Mouse (Mus musculus) layer of hippocampus, adult 8-10 months (tissue): ENCODE data around the gene Gm11437. TPM values are rescaled to one million over a fixed set of nuclear protein-coding genes. Genes with fewer than 3 reads are reported as not detected.
A peak's percentile ranks its signal among the peaks of the same experiment; 100 is the strongest.

Experiments used
- DNase-seq, 2 experiments: peaks; one replicate each; pipeline ENCODE4 v3.0.0; 2022; ENCODE audit warnings: low spot score in 2 of 2
- total RNA-seq, 4 experiments: library from RNA; stranded (reverse); gene quantifications; 2 replicates each; pipeline ENCODE4 v1.2.4; 2022

The Gm11437 gene
- not detected for total RNA-seq

DNA sequence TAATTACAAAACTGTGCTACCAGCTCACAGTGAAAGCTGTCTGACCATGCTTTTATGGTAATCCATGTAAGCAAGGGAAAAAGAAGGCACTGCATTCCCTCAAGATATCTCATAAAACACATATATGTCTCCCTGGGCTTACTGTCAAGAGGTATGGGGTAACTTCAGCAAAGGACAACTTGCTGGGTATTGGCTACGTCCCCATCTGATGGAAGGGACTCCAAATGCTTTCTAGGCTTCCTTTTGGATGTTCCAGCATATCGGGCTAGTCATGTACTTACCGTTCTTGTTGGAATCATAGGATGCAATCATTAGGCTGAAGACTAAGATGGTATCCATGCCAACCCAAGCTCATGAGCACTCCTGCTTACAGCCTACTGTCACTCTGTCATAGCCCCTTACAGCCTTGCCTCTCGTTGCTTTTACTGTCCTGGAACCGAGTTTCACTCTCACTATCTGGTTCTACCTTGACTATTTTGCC is at the start of gene Gm11437:
Gene Gm11437 (minus strand): TSS at position 431 of the 481 bp plus-strand sequence.
- no peak for DNase-seq

DNA sequence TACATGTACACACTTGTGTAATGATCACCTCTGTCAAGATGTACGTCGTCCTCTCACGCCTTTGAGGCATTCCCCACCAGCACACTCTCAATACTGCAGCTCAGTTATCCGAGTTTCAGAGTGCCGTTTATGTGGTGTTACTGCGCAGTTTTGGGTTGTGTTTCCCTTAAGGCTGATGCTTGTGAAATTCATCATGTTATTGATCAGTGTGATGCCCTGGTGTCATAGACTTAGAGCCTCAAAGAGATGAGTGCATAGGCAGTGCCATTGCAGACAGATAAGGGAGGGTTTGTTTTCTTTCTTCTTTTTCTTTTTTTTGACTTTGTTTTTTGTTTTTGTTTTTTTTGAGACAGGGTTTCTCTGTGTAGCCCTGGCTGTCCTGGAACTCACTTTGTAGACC is 43.6 kb upstream of the Gm11437 start:
- no peak for DNase-seq

- no peak for DNase-seq
Observed at GRCm38 (mm10) chr11:84205776-84206175, 38.5 kb upstream of the Gm11437 start.

GRCm38 (mm10) chr11:84197607-84198402 is 30.5 kb upstream of the Gm11437 start:
- DNase-seq, result no peak

DNA sequence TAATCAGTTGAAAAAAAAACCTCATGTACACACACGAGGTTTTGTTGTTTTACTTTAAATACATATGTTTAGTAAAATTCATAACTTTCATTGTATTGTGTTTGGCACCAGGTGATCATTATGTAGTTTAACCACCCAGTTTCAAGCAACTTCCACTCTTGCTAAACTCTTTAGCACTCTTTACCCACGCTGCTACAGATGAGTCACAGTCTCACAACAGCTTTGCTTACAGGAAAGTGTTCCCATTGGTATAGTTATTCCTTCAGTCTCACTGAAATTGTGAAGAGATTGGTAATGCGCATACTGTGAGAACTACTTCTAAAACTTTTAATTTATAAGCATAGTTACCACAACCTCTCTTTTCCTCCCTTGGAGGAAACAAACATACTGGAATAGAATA is 27.5 kb upstream of the Gm11437 start:
- DNase-seq, result no peak

DNA sequence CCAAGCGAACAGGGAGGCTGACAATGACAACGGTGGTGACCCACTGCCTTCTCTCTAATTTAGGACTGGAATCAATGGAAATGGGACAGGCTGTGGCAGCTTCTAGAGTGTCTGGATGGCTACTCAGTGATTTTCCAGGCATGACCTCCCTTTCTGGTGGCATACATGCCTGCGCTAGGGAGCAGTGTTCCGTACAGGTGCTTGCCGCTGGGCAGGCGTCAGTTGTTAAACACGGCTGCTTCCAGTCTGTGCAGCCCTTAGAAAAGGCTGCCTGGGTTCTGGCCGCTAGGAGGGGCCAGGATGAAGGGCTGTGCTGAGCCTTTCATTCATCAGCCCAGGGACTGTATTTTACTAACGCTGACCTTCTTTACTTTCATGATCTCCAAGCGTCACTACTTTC is 26.0 kb upstream of the Gm11437 start:
- DNase-seq, result no peak

- DNase-seq, result no peak
Observed at GRCm38 (mm10) chr11:84190581-84191233, 23.4 kb upstream of the Gm11437 start.

- no peak for DNase-seq
Observed at GRCm38 (mm10) chr11:84188530-84188929, 21.3 kb upstream of the Gm11437 start.

DNA sequence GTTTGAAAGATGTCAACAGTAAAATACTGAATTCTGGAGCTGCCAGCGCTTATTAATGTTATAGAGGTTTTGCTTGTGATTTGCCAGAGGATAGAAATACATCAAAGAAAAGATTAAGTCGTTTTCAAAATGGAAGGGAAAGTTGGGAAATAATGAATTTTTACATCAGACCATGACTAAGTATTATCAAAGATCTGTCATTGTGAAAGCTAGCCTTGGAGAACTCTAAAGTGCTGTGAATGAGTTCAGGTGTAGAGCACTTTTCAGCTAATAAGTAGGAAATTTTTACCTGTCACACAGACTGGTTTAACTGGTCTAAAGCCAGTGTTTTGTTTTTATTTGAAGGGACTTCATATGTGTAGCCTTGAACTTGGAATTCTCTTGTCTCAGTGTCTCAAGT is 14.0 kb upstream of the Gm11437 start:
- DNase-seq, result no peak

- peak; percentile 64 to 67 for DNase-seq
Observed at GRCm38 (mm10) chr11:84179954-84180598, 12.8 kb upstream of the Gm11437 start.

GRCm38 (mm10) chr11:84179226-84179953 is 12.1 kb upstream of the Gm11437 start:
- DNase-seq, result peak; percentile 91 to 92

- DNase-seq, result no peak
Observed at GRCm38 (mm10) chr11:84178571-84178970, 11.3 kb upstream of the Gm11437 start.

GRCm38 (mm10) chr11:84172539-84173435 is 5.5 kb upstream of the Gm11437 start:
- no peak for DNase-seq

- peak; percentile 27 to 52 for DNase-seq
Observed at GRCm38 (mm10) chr11:84168701-84169288, 1.5 kb upstream of the Gm11437 start.

DNA sequence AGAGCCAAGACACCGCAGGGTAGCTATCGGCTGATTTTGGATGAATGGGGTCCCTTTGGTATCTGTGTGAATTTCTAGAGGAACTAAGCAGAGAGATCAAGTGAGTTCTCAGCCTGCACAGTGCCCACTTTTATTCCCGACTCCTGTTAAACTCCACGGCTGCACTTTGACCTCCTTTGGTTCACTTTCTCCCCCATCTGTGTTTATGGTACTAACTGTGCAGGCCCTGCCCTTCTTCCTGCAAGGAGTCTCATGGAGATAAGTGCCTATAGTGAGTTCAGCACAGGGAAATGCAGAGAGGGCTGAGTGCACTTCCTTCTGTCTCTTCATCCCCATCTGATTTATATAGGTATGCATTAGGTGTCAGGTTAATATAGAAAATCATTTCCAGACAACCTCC is 2.7 kb downstream of the Gm11437 start:
- DNase-seq, result no peak

- DNase-seq, result no peak
Observed at GRCm38 (mm10) chr11:84164123-84164522, 3.2 kb downstream of the Gm11437 start.

DNA sequence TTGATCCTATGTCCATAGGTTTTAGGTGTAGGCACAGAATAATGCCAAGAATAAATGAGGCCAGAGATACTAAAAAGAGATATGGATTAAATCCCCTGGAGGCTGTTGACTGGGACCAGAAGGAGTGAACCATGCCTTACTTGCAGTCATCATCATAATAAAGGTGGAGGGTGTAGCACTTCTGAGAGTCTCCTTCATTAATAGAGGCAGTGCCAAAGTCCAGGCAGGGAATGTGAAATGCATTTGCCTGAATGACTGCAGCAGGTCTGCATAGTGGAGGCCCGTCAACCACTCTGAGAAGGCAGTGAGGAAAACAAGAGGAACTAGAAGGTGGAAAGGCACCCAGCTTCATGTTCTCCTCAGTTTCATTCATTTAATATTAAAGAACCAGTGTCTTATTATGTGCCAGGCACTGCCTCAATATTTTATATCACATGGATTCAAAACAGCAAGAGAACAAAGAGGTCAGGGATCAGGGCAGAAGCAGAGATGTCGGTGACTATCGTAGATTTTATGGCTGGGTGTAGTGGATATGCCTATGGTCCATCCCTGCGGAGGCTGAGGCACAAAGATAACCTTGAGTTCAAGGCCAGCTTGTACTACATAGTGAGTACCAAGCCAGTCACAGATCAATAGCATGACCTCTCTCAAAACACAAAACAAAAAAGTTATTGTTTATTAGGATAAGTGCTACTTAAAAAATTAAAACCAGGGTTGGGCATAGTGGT is 10.6 kb downstream of the Gm11437 start:
- no peak for DNase-seq

DNA sequence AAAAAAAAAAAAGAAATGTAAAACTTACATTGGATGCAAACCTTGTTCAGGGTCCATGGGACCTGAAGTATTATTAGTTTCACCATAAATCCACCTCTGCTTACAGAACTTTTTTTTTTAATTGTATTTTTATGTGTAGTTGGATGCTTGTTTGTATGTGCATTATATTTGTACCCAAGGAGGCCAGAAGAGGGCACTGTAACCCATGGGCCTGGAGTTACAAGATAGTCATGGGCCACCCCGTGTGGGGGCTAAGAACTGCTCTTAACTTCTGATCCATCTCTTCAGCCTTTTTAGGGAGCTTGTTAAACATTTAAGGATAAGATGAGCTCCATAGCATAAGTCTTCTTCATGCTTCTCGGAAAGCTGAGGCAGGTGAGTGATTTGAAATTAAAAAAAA is 16.4 kb downstream of the Gm11437 start:
- no peak for DNase-seq

DNA sequence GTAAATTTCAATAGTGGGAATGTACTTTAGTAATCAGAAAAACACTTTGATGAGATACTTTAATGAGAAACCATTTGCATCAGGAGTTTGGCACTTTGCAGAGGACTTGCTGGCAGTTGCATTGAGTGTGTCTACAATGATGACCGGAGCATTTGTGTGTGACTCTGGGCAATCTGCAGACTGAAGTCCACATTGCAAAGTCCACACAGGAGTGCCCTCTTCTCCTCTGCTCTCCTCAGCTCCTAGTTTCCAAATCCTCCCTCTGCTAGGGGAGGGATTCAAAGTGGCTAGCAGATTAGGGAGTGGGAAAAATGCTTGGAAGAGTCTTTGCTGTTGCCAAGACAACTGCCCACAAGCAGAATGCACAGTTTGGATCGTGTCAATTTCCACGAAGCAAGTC is 21.2 kb downstream of the Gm11437 start:
- DNase-seq, result no peak
